Mouse (Mus musculus) right cerebral cortex, postnatal 10 days (tissue): ENCODE measurements around the gene Myo1e.

Experiments used
- DNase-seq, 2 experiments: peaks; one replicate each; pipeline ENCODE4 v3.0.0; 2021; ENCODE audit warnings: low spot score in 2 of 2

Myo1e gene

DNA sequence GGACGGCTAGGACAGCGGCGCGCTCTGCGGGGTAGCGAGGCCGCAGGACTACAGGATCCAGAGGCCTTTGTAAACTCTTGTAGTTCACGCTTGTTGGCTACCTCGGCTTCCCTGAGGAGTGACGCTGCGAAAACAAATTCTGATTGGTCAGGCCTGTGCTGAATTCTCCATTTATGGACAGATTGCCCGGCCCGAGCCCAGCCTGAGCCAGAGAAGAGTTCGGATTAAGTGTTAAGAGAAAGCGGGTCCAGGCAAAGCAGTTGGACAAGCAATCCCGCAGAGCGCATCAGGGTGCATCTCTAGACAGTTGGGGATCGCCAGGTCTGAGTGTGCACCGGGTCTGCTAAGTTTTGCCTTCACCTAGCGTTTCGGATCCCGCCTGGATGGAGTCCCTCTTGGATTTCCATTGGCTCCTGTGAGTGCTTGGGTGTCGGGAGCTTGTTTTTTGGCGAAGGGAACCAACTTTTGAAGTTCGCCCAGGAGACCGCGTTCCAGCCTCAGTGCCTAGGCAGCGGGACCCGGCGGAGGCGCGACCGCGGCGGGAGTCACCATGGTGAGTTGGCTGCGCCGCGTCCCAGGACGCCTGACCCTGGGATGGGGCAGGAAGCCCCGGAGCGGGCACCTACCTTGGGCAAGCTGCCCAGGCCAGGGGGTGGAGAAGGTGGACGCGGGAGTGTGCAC lies at the start of gene Myo1e:
Gene Myo1e (plus strand): TSS at position 200 of the 681 bp plus-strand sequence.
- peak; percentile 93 to 96 for DNase-seq

DNA sequence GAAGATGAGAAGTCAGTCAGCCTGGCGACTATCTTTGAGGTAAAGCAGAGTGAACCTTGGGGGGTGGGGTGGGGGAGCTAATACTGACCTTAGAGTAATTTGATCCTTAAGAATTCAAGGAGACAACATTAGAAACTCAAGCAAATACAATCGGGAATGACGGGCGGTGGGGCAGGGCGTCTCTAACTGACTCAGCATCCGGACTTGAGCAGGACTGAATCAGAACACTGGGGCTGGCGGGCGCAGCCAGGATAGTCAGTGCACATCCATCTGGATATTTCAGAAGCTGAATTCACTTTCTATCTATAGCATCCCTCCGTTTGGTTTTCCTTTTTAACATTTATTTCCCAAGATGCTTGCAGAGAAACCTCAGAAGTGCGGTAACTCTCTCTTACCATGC lies 47.1 kb upstream of the Myo1e start:
- DNase-seq: peak; percentile 73 to 80

DNA sequence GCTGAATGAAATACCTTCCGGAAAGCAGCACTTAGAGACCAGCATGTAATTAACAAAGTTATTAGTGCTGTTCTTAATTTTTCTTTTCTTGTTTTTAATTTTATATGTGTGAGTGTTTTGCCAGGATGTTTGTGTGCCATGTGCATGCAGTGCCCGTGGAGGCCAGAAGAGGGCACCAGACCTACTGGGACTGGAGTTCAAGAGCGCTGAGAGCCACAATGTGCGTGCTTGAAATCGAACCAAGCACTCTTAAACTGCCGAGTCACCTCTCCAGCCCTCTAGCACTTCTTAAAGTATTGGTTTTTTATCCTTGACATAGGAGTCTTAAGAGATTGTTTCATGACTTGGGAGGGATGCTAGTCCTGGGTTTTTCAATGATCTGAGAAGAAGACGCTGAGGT lies 38.2 kb upstream of the Myo1e start:
- no peak for DNase-seq

DNA sequence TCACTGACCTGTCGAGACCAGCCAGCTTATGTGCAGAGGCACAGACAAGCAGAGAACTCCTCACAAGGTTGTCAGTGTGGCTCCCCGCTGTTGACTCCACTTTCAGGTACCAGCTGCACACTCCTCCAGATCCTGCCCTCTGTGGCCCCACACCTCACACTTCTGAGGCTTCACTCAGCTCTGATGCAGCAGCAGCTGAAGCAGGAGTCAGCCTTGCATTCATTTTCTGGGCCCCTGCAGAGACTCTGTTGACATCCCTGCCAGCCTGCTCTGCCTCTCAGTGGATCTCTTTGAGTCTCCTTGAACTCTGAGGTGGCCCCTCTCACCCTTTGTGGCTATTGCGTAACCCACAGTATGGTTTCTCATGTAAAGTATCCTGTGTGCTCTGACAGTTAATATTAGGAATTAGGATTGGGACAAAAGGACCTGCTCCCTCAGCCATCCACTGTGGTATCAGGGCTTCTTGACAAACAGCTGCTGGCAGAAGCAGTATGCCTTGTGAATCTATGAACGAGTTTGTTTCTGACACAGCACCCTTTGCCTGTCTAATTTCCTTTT lies 32.8 kb upstream of the Myo1e start:
- no peak for DNase-seq

DNA sequence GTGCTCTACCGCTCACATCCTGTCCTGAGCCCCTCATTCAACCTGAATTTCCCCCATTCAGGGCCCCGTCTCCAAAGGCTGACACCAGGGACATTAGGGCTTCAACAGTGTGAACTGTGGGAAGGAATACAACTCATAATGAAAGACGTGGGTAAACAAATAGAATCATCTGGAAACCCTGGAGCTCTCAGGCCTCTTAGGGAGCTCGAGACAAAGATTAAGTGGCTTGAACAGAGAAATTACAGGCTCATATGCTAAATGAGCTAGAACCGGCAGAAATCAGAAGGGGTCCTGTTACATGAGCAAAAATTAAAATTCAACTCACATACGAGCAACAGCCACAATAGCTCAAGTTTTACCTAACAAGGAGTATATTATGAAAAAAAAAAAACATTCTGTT lies 32.3 kb upstream of the Myo1e start:
- DNase-seq: no peak

DNA sequence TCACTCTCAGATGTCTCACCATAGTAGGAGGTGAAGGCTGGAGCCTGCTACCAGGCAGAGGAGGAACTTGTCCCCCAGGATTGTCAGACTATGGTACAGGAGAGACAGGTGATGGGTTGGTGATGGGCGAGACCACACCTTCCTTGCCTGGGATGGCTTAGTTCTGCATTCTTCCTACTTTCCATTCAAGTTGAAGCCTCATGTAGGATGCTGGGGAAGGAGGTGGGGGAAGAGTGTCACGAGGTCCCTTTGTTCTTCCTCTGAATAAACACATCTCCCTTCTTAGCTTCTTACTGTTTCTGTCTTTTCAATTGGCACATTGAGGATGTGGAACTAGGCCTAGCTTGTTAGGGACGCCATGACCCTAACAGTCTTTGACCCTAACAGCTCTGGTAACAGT lies 30.9 kb upstream of the Myo1e start:
- DNase-seq: no peak

DNA sequence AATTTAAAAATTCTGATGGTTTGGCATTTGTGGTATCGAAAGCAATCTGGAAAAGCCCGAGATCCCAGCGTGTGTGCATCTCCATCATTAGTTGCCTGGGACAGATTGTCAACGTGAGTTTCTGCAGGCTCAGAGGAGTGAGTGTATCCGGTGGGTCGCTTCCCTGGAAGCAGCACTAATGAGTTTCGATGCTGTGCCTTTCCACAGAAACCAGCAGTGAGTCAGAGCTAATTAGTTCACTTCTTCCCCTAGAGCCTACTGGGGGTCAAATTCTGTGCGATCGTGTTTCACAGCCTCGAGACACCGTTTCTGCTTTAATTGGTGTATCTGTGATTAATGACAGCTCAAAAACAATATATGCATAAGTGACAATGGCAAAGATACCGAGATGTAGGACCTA lies 25.4 kb upstream of the Myo1e start:
- no peak for DNase-seq

DNA sequence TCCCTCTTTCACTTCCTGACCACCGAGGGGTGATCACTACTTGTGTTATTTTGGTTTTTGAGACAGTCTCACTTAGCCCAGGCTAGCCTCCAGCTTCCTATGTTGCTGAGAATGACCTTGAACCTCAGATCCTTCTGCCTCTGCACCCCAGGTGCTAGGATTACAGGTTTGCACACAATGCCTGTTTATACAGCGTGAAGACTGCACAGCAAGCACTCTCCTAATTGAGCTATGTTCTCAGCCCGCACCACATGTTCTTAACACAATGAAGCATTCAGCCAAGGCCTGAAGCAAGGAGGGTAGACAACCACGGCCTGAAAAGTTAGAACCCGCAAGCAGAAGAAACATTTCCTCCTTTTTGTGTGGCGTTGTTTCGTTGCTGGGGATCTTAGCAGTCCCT lies 24.5 kb upstream of the Myo1e start:
- DNase-seq: no peak

DNA sequence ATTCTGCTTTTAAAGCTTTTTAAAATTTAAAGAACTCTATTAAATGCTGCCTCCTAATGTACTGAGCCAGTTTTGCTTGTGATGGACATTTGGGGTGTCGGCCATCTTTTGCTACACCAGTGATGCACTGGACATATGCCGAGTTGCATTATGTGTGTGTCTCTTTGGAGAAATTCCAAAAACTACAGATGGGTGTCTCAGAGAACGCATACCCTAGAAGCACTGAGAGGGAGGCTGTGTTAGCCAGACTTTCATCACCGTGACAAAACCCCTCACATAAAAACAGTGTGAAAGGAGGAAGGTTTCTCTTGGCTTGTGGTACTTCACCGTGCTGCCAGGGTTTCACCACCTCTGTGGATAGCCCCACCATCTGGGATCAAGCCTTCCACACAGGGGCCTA lies 14.8 kb upstream of the Myo1e start:
- DNase-seq: peak in 1 of 2 experiments; percentile 41

DNA sequence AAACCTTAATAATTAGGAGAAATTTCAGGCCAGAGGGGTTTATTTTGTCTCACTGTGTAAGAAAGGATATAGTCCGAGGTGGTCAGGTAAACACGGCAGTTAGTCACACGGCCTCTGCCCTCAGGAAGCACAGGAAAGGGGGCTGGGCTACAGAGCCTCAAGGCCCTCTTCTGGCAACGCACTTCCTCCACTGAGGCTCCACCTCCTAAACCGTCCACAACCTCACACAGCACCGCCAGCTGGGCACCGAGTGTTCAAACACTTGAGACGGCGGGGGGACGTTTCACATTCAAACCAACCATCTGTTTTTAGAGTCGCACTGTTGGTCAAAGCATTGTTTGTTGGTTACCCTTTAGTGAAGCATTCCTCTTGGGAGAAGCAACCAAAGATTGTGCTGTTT lies 12.5 kb upstream of the Myo1e start:
- no peak for DNase-seq

DNA sequence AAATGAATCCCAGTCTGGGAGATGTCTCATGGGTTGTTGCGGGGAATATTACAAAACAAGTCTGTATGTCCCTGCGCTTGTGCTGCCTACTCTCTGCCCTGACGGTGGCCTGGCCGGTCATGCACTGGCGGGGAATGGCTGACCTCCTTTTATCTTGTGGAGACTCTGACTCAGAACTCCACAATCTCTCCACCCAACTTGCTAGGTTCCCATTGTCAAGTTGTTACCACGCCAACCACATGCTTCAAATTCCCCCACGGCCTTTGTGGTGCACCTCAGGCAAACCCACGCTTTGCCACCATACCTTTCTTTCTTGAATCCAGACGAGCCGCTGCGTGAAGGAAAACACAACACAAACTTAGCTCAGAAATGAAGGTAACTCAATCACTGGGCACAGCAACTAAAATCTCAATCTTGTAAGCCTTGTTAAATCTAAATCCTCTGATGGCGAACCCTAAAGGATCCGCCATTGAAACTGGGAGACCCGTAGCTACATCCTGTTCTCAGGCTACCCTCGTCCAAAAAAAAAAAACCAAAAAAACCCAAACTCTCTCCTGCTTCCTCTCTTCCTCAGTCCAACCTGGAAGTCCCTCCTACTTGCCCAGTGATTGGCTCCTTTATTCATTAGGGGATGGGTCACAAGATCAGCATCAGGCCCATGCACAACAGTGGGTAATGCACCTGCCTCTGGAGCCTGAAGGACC lies 10.0 kb upstream of the Myo1e start:
- DNase-seq: no peak

DNA sequence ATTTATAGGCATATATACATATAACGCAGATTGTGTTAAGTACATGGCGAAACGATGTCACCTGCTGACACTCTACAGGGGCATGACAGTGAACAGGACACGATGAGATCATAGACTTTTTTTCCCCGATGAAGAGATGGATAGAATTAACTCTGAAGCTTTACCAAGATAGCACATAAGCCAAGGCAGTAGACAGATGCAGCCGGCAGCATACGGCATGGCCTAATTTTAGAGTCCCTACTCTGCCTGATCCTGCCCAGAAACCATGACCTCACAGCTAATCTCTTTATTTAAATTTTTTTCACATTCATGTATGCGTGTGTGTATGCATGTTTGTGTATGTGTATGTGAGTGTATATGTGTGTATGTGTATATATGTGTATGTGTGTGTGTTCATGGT lies 9.2 kb upstream of the Myo1e start:
- DNase-seq: no peak

DNA sequence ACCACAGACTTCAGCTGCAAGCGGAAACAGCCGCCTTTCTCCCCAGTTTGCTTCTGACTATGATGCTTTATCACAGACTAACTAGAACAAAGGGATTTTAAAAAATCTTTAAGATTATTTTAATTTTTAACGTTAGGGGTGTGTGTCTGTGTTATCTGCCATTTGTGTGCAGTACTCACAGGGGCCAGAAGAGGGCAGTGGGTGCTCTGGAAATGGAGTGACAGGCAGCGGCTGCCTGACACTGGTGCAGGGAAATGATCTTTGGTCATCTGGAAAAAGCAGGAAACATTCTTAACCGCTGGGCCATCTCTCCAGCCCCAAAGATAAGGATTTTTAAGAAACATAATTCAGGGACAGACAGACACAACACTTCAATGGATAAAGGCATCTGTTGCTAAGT lies 4.4 kb upstream of the Myo1e start:
- DNase-seq: peak in 1 of 2 experiments; percentile 43

DNA sequence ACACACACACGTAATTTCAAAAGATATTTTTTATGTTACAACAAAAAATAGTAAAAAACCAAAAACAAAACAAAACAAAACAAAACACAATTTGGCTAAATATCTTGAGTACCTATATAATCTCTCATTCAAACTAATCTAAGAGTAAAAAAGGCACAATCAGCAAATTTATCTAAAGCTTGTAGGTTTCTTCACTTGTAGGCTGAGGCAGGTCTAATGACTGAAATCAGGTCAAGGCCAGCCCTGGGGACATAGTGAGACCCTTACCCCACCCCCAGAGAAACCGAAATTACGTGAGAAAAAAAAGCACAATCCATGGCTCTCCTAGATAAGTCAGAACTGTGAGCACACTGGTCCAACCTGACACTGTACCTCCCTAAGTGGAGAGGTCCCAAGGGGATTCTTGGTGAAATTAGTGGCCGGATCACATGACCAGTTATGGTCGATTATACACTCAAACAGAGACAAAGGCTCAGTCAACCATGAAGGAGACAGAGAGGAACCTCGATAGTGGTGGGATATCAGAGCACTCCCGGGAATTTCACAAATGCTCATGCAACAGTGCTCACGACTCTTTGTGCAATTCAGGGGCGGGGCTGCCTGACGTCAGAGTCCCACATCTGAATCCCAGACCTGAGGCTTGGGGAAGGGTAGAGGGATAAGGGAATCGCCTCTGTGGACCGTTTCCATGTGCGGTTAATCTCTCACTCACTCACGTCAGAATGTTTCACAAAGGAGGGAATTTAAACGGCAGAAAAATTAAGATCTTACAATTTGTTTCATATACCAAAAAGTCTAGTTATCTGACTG lies 3.7 kb upstream of the Myo1e start:
- DNase-seq: no peak

DNA sequence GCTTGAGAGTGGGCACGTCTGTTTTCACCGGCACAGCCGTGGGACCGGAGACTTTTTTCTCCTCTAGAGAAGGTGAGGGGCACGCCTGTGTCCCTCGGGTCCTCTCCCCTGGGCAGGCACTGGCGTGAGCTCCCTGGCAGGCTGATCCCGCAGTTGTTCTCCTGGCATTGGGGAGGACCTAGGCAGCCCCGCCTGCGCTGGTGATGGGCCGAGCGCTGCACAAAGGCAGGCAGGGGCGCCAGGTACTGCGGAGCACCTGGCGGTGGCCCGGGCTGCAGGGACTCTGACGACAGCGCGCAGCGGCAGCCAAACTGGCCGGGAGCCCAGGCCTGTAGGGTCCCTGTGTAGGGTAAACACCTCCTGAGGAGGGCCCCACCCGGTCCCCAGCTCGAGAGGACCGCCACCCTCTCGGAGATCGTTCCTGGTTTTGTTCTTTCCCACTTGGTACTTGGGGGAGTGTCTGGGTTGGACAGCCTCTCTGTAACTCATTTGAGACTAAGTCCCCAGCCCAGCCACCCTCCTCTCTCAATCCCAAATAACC lies 901 bp downstream of the Myo1e start:
- peak; percentile 36 for DNase-seq

DNA sequence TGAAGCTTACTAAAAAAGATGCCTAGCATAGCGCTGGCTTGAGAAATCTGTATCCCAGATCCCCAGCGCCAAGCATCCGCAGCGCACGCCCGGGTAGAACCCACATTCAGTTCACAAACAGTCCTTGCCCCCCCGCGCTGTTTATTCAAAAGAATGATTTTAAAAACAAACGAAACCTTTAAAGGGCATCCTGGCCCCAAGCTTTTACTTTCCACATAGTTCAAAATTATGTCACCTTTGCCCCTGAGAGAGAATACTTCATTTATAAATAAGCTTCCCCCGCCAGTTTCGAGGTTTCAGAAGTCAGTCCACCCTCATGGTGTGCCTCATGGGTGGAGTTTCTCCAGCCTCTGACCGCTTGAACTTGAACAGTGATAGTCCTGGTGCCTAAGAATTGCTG lies 1.6 kb downstream of the Myo1e start:
- no peak for DNase-seq

DNA sequence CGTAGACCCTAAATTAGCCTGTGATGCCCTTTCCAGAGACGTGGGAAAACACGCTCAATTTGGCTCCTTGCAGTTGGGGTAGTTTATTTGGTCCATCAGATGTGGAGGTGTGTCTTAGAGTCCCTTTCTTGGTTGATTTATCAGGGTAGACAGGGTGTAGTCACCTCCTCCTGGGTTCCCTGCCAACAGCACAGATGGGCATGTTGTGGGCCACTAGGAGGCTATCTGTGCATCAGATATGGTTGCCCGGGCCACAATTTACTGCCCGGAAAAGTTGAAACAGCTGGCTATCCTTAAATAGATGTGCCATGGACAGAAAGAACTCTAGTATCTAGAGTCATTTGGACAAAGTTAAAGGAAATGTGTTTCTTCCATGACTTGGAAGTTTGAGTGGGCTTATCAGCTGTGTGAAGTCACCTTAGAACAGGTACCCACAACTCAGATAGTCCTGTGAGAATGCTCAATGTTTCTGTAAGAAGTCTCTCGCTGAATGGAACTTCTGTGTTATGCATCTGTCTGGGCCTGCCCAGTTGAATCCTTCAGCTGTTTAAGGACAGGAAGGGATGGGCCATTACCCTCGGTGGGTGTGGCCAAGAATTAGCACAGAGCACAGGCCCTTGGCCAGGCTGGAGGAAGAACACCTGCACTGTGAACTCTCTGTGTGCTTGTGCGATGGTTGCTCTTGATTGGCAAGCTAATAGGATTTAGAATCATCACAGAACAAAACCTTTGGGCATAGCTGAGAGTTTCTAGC lies 2.3 kb downstream of the Myo1e start:
- DNase-seq: no peak

DNA sequence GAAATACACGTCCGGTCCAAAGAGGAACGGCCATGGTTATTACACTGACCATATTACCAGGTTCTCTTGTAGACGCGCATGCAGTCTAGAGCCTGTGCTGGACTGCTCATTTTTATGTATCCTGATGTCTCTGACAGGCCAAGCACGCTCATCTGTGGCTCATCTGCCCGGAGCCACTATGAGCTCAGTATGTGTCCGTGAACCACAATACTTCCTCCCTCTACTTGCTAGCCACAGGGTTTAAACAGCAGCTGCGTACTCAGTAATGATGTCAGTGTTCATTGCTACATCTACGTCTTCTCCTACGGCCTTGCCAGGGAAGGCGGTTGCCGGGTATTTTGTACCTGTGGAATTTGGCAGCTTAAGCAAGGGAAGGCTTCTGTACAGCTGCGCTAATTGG lies 4.5 kb downstream of the Myo1e start:
- DNase-seq: no peak

DNA sequence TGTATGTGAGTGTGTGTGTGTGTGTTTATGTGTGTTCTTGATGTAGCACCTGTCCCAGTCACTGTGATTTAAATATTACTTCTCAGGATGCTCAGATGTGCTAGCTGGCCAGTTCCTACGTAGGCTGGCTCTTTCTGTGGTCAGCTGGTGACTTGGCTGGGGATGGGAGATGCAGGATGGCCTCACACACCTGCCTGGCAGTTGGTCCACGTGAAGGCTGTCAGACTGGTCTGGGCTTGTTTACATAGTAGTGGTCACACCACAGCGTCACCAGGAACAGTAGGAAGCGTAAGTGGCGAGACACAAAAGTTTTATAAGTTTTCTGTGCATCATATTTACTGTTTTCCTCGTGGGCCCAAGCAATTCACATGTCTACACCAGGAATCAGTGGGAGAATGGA lies 9.4 kb downstream of the Myo1e start:
- no peak for DNase-seq

DNA sequence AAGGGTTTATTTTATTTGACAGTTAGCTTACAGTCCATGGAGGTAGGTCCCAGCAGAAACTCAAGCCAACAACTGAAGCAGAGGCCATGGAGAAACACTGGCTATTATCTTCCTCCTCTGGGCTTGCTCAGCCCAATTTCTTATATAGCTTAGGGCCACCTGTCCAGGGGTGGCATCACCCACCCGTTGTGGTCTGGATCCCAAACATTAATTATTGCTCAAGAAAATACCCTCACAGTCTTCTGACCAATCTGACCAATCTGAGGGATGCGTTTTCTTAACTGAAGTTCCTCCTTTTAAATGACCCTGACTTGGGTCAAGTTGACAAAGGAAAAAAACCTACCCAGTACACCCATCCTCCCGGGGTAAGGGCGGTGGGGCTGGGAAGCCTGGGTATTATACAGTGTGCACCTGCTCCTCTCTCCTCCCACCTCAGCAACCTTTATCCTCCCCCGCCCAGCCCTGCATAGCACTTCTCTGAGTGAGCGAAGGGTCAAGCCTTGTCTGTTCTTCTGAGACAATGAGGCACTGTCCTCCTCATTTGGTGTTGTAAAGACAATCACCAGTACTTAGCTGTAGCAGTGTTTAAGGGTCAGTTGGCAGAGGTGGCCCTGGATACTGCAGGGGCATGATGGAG lies 12.3 kb downstream of the Myo1e start:
- no peak for DNase-seq
